Mouse (Mus musculus) CH12.LX (cell line): ENCODE data around the gene Ppp1cc. TPM values are rescaled to one million over a fixed set of nuclear protein-coding genes. Genes with fewer than 3 reads are reported as not detected.
A peak's percentile ranks its signal among the peaks of the same experiment; 100 is the strongest.
"Not testable (repeated sequence)": the region's sequence is repeated elsewhere in the genome, so short reads cannot be mapped to it uniquely, and the experiment has no call there.

ENCODE experiments used
- DNase-seq: peaks from one replicate; pipeline ENCODE4 v3.0.0-alpha.2; 2013; ENCODE audit errors: extremely low read depth
- H3K27ac ChIP-seq: 2 replicates; pipeline ENCODE4 v1.5.1; 2012; ENCODE audit warnings: low read depth, mild to moderate bottlenecking, control low read depth, moderate library complexity; ENCODE audit not compliant: insufficient read depth
- H3K27me3 ChIP-seq: replicated peaks from 2 replicates; pipeline ENCODE3; 2012; ENCODE audit warnings: inconsistent platforms
- H3K36me3 ChIP-seq, 2 experiments: replicated peaks in 1 of 2; 2 replicates each; pipeline versions ENCODE3 to v1.6.1; 2012; ENCODE audit warnings: inconsistent platforms in 1 of 2, low read length in 1 of 2, mild to moderate bottlenecking in 1 of 2, mixed read lengths in 1 of 2, moderate library complexity in 1 of 2; ENCODE audit not compliant: control insufficient read depth in 1 of 2, insufficient read depth in 1 of 2
- H3K4me1 ChIP-seq, 2 experiments: 2 replicates each; pipeline ENCODE4 v1.6.1; 2012; ENCODE audit warnings: inconsistent platforms in 1 of 2, moderate library complexity in 1 of 2; ENCODE audit not compliant: insufficient read depth in 2 of 2, control insufficient read depth in 1 of 2
- H3K4me2 ChIP-seq: 2 replicates; pipeline ENCODE4 v1.6.1; 2012; ENCODE audit warnings: low read depth, mild to moderate bottlenecking, control low read depth; ENCODE audit not compliant: poor library complexity, insufficient read depth, severe bottlenecking
- H3K4me3 ChIP-seq, 3 experiments: fragments of 150-350 bp in 1 of 3; sonication (generic) in 1 of 3; replicated peaks in 1 of 3; 2 replicates each; pipeline versions ENCODE3 to v1.5.1; 2011 to 2012; ENCODE audit warnings: low read depth in 2 of 3, low read length in 2 of 3, mild to moderate bottlenecking in 2 of 3, moderate library complexity in 2 of 3, control low read depth in 1 of 3, improper control_type of control experiment in 1 of 3, inconsistent platforms in 1 of 3, mixed read lengths in 1 of 3; ENCODE audit not compliant: poor library complexity in 1 of 3
- H3K79me2 ChIP-seq: replicated peaks from 2 replicates; pipeline ENCODE4 v1.6.1; 2012; ENCODE audit warnings: mild to moderate bottlenecking, moderate library complexity; ENCODE audit not compliant: control insufficient read depth, poor library complexity, insufficient read depth, severe bottlenecking; ENCODE audit errors: extremely low read depth
- H3K9ac ChIP-seq: 2 replicates; pipeline ENCODE4 v1.6.1; 2012; ENCODE audit warnings: low read depth, mild to moderate bottlenecking, control low read depth, moderate library complexity; ENCODE audit not compliant: insufficient read depth
- H3K9me3 ChIP-seq: replicated peaks from 2 replicates; pipeline ENCODE3; 2012; ENCODE audit warnings: low read length, inconsistent platforms, mixed read lengths
- CTCF ChIP-seq, 2 experiments: IDR thresholded peaks in 1 of 2; conservative IDR thresholded peaks in 1 of 2; 2 replicates each; pipeline ENCODE4 v1.5.1; 2011 to 2012; ENCODE audit warnings: low read depth in 2 of 2, low read length in 2 of 2, improper control_type of control experiment in 1 of 2, inconsistent platforms in 1 of 2, mild to moderate bottlenecking in 1 of 2, moderate library complexity in 1 of 2
- ETS1 ChIP-seq: conservative IDR thresholded peaks from 2 replicates; pipeline ENCODE4 v1.6.1; 2012; ENCODE audit warnings: low read depth, mild to moderate bottlenecking, inconsistent platforms, low read length, improper control_type of control experiment, moderate library complexity
- HCFC1 ChIP-seq: IDR thresholded peaks from 2 replicates; pipeline ENCODE4 v1.6.1; 2012; ENCODE audit warnings: low read depth, mild to moderate bottlenecking, inconsistent platforms, low read length, improper control_type of control experiment
- KAT2A ChIP-seq: IDR thresholded peaks from 2 replicates; pipeline ENCODE4 v1.6.1; 2012; ENCODE audit warnings: low read length, improper control_type of control experiment, inconsistent platforms; ENCODE audit not compliant: insufficient replicate concordance
- MXI1 ChIP-seq: IDR thresholded peaks from 2 replicates; pipeline ENCODE4 v1.6.1; 2011; ENCODE audit warnings: mild to moderate bottlenecking, low read depth, low read length, improper control_type of control experiment
- SMC3 ChIP-seq: IDR thresholded peaks from 2 replicates; pipeline ENCODE4 v1.6.1; 2011; ENCODE audit warnings: low read depth, low read length, improper control_type of control experiment
- TCF12 ChIP-seq: IDR thresholded peaks from 2 replicates; pipeline ENCODE4 v1.6.1; 2014; ENCODE audit warnings: low read depth, mild to moderate bottlenecking, inconsistent platforms, low read length, improper control_type of control experiment
- UBTF ChIP-seq: IDR thresholded peaks from 2 replicates; pipeline ENCODE4 v1.6.1; 2012; ENCODE audit warnings: low read depth, mild to moderate bottlenecking, inconsistent platforms, low read length, improper control_type of control experiment, moderate library complexity
- USF1 ChIP-seq: IDR thresholded peaks from 2 replicates; pipeline ENCODE4 v1.6.1; 2014; ENCODE audit warnings: low read depth, mild to moderate bottlenecking, inconsistent platforms, low read length, improper control_type of control experiment
- USF2 ChIP-seq: conservative IDR thresholded peaks from 2 replicates; pipeline ENCODE4 v1.6.1; 2011; ENCODE audit warnings: low read depth, low read length, improper control_type of control experiment
- dilution Hi-C: fragments of 300-500 bp; cut with MboI; formaldehyde crosslinking; loops from 2 replicates; pipeline ENCODE4 v1.14.3; 2020; ENCODE audit warnings: low sequenced_read_pairs; ENCODE audit not compliant: extremely low pct_unique_long_range_greater_than_20kb, extremely low pct_ligation_motif_present
- in situ Hi-C: fragments of 300-500 bp; cut with MboI; formaldehyde crosslinking; loops from 3 replicates; pipeline ENCODE4 v1.14.3; 2019; ENCODE audit warnings: low sequenced_read_pairs, low pct_ligation_motif_present, low pct_unique_long_range_greater_than_20kb, mixed read lengths
- polyA plus RNA-seq: library from polyadenylated mRNA; unstranded; fragments of >175 nt; gene quantifications from 2 replicates; pipeline ENCODE4 v1.2.1, GENCODE M21; 2012; ENCODE audit warnings: low read depth; ENCODE audit not compliant: insufficient read length
- total RNA-seq, 2 experiments: library from RNA; depleted of rRNA; stranded (reverse); fragments of 300-350 nt in 1 of 2; fragments of >200 nt in 1 of 2; gene quantifications; 2 replicates each; pipeline ENCODE4 v1.2.3; 2012 to 2014

Ppp1cc gene
- total and polyA plus RNA-seq, 3 experiments, result 191 to 406 (median 358) TPM

DNA sequence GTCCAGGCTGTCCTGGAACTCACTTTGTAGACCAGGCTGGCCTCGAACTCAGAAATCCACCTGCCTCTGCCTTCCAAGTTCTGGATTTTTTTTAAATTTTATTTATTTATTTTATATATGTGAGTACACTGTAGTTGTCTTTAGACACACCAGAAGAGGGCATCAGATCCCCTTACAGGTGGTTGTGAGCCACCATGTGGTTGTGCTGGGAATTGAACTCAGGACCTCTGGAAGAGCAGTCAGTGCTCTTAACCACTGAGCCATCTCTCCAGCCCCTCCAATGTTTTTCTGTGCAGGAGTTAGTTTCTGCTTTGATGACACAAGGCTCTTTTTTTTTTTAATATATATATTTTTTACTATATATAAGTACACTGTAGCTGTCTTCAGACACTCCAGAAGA is 54.7 kb downstream of the Ppp1cc start:
- H3K27ac ChIP-seq, H3K9me3 ChIP-seq, in situ Hi-C loops, H3K4me3 ChIP-seq, DNase-seq, dilution Hi-C loops, H3K4me2 ChIP-seq, H3K9ac ChIP-seq, H3K27me3 ChIP-seq: not testable (repeated sequence)
- peaks cover 32 to 78% of the 10 kb centered on the region in 2 experiments for H3K4me1 ChIP-seq
- peaks cover 13% of the 10 kb centered on the region for H3K79me2 ChIP-seq
- H3K36me3 ChIP-seq, result peaks cover 42 to 75% of the 10 kb centered on the region in 2 experiments
- peak in 1 of 2 experiments; percentile 70; a peak in 2 of 4 replicates for TF ChIP-seq CTCF (conservative IDR thresholded peaks at IDR 0.05 in 1 of 2, IDR thresholded peaks at IDR 0.05 in 1 of 2; ENCODE audit: low read depth in 2 of 2, low read length in 2 of 2)
- peak; percentile 28 for TF ChIP-seq SMC3

GRCm38 (mm10) chr5:122213861-122214260 is 55.8 kb downstream of the Ppp1cc start:
- peak overlapping the region in 1 of 3 experiments; percentile 25 for H3K4me3 ChIP-seq
- H3K36me3 ChIP-seq, result peaks cover 36 to 74% of the 10 kb centered on the region in 2 experiments
- TF ChIP-seq UBTF, result 0 out of 2 replicates have a peak, but pooled peaks have one; percentile 41
- TF ChIP-seq KAT2A, result no peak
- TF ChIP-seq ETS1, result peak; percentile 66
- no peak for TF ChIP-seq HCFC1
- no peak for TF ChIP-seq MXI1
- TF ChIP-seq TCF12, result peak; percentile 36; the same call in 1 of the 2 replicates
- DNase-seq, result peak; percentile 55
- peak overlapping the region; percentile 13 for H3K4me2 ChIP-seq
- no peaks in the 10 kb centered on the region for H3K27me3 ChIP-seq
- H3K27ac ChIP-seq, result peak overlapping the region; percentile 78
- 0 out of 2 replicates have a peak overlapping the region, but pooled peaks have one; percentile 1 for H3K9ac ChIP-seq
- H3K79me2 ChIP-seq, result peaks cover 3% of the 10 kb centered on the region; the same call in 1 of the 2 replicates
- dilution Hi-C loops, result no loop called here
- no peaks in the 10 kb centered on the region for H3K9me3 ChIP-seq
- peaks cover 31 to 78% of the 10 kb centered on the region in 2 experiments for H3K4me1 ChIP-seq
- in situ Hi-C loops, result no loop called here

DNA sequence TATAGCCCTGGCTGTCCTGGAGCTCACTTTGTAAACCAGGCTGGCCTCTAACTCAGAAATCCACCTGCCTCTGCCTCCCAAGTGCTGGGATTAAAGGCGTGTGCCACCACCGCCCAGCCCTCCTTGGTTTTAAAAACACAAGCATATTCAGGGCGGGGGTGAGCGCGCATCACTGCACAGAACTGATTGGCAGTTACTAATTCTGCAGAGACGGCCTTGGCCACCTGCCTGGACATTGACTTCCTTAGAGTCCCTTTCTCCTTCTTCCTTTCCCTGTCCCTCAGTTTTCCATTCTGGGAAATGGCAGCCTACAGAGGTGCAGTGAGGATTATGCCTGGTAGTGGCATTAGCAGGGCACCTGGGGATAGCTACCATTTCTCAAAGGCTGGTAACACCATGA is 59.6 kb downstream of the Ppp1cc start:
- in situ Hi-C loops (no loop called here), dilution Hi-C loops (no loop called here)
- no peak for TF ChIP-seq USF2
- TF ChIP-seq KAT2A, result no peak
- no peak for TF ChIP-seq UBTF
- no peak for TF ChIP-seq CTCF (conservative IDR thresholded peaks at IDR 0.05 in 1 of 2, IDR thresholded peaks at IDR 0.05 in 1 of 2; ENCODE audit: low read depth in 2 of 2, low read length in 2 of 2)
- TF ChIP-seq USF1, result no peak
- no peak for DNase-seq
- H3K27ac ChIP-seq, result peak overlapping the region; percentile 90
- H3K4me1 ChIP-seq, result peaks cover 55 to 90% of the 10 kb centered on the region in 2 experiments
- peaks cover 29 to 79% of the 10 kb centered on the region in 2 experiments for H3K36me3 ChIP-seq
- peaks cover 13% of the 10 kb centered on the region for H3K79me2 ChIP-seq
- H3K9ac ChIP-seq, result no peak overlapping the region; the same call in 1 of the 2 replicates
- H3K4me2 ChIP-seq, result peak overlapping the region; percentile 47
- H3K9me3 ChIP-seq, result no peaks in the 10 kb centered on the region
- H3K4me3 ChIP-seq, result no peak overlapping the region
- no peaks in the 10 kb centered on the region for H3K27me3 ChIP-seq
